Mouse (Mus musculus): ENCODE data around the gene Dirc2. TPM values are rescaled to one million over a fixed set of nuclear protein-coding genes. Genes with fewer than 3 reads are reported as not detected.

The Dirc2 gene
- polyA plus RNA-seq, 1 experiment from 2014 or later: 12.0 TPM

DNA sequence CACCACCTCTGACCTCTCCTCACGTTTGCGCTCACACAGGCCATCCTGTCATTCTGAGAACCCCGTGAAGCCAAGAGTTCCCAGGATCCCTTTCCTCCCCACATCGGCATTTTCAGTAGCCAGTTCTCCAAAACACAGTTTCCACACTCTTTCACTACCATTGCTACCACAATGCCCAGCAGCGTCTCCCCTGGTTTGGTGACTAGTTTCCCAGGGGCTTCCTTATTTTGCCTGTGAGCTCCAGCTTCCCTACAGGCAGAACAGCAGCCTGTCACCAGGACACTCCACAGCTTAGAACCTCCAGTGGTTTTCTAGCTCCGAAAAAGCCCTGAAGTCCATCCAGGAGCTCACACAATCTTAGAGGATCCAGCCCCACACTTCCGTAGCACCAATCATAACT, 19.8 kb downstream of the Dirc2 start:
- Histone ChIP-seq H3K4me2 (replicated peaks) (no peak overlapping the region), H3K36me3 (no peaks in the 10 kb centered on the region), H3K27me3 (replicated peaks) (no peaks in the 10 kb centered on the region), H3K4me1 (replicated peaks) (0 out of 2 replicates have a peak, but pooled peaks cover 3% of the 10 kb centered on the region), H3K4me3 (replicated peaks) (no peak overlapping the region), H3K9me3 (no peaks in the 10 kb centered on the region), H3K27ac (no peak overlapping the region), H3K9ac (no peak overlapping the region)
- ATAC-seq: no peak
- 79% methylated on average over 7 of the region's 7 CpGs for WGBS

- Histone ChIP-seq H3K4me1 (replicated peaks) (0 out of 2 replicates have a peak, but pooled peaks cover 3% of the 10 kb centered on the region), H3K27ac (no peak overlapping the region), H3K9me3 (no peaks in the 10 kb centered on the region), H3K9ac (no peak overlapping the region), H3K4me3 (replicated peaks) (no peak overlapping the region), H3K27me3 (replicated peaks) (no peaks in the 10 kb centered on the region), H3K36me3 (no peaks in the 10 kb centered on the region), H3K4me2 (replicated peaks) (no peak overlapping the region)
- ATAC-seq: peak; percentile 81
- 54% methylated on average over 7 of the region's 7 CpGs for WGBS
Measured at GRCm38 (mm10) chr16:35748237-35748603, 20.9 kb downstream of the Dirc2 start.

GRCm38 (mm10) chr16:35747417-35748236, 21.5 kb downstream of the Dirc2 start:
- 0 out of 2 replicates have a peak, but pooled peaks cover 3% of the 10 kb centered on the region for H3K4me1 ChIP-seq (replicated peaks)
- H3K9ac ChIP-seq: no peak overlapping the region
- H3K4me3 ChIP-seq (replicated peaks): no peak overlapping the region
- no peaks in the 10 kb centered on the region for H3K9me3 ChIP-seq
- H3K4me2 ChIP-seq (replicated peaks): no peak overlapping the region
- no peak overlapping the region for H3K27ac ChIP-seq
- ATAC-seq: no peak
- H3K27me3 ChIP-seq (replicated peaks): no peaks in the 10 kb centered on the region
- H3K36me3 ChIP-seq: no peaks in the 10 kb centered on the region
- 74% methylated on average over 9 of the region's 9 CpGs for WGBS

- Histone ChIP-seq H3K9me3 (no peaks in the 10 kb centered on the region), H3K27ac (no peak overlapping the region), H3K4me1 (replicated peaks) (peaks cover 8% of the 10 kb centered on the region), H3K4me3 (replicated peaks) (no peak overlapping the region), H3K4me2 (replicated peaks) (no peak overlapping the region), H3K27me3 (replicated peaks) (no peaks in the 10 kb centered on the region), H3K9ac (no peak overlapping the region), H3K36me3 (no peaks in the 10 kb centered on the region)
- 85% methylated on average over 12 of the region's 12 CpGs for WGBS
- ATAC-seq: no peak
Measured at GRCm38 (mm10) chr16:35742251-35742937, 26.8 kb downstream of the Dirc2 start.

DNA sequence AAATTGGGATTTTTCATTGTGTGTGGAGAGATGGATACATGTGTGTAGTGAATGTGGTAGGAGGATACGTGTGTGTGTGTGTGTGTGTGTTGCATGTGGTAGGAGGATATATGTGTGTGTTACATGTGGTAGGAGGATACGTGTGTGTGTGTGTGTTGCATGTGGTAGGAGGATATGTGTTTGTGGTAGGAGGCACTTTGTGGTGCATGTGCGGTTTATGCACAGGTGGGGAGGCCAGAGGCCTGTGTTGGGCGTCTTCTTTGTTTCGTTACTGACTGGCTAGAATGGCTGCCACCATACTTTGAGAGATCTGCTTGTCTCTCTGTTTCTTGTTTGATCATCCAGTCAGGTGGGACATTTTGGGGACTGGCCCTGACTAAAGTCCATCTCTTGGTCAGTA, 27.5 kb downstream of the Dirc2 start:
- no peak for ATAC-seq
- Histone ChIP-seq H3K9ac (no peak overlapping the region), H3K9me3 (no peaks in the 10 kb centered on the region), H3K4me2 (replicated peaks) (no peak overlapping the region), H3K4me1 (replicated peaks) (peaks cover 7% of the 10 kb centered on the region), H3K27ac (no peak overlapping the region), H3K4me3 (replicated peaks) (no peak overlapping the region), H3K36me3 (no peaks in the 10 kb centered on the region), H3K27me3 (replicated peaks) (no peaks in the 10 kb centered on the region)
- 97% methylated on average over 5 of the region's 5 CpGs for WGBS

DNA sequence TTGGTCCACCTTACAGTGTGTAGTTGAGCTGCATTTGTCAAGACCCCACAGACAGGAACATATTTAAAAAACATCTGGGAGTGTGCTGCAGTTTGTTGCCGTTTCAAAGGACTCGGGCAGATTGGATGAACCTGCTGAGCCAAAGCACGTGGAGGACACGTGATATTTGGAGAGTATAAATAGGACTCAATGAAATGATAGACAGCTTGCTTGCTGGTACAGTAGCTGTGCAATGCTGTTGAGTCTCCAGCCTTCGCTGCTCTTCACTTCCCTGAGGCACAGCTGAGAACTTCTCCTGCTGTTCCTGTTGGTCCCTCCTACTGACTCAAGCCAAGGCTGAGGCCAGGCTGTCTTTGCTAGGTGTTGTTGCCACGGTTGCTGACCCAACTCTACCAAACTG, 28.2 kb downstream of the Dirc2 start:
- 83% methylated on average over 6 of the region's 6 CpGs for WGBS
- Histone ChIP-seq H3K4me3 (replicated peaks) (no peak overlapping the region), H3K27me3 (replicated peaks) (no peaks in the 10 kb centered on the region), H3K9me3 (no peaks in the 10 kb centered on the region), H3K36me3 (no peaks in the 10 kb centered on the region), H3K9ac (no peak overlapping the region), H3K27ac (no peak overlapping the region), H3K4me1 (replicated peaks) (peaks cover 7% of the 10 kb centered on the region), H3K4me2 (replicated peaks) (no peak overlapping the region)
- no peak for ATAC-seq

GRCm38 (mm10) chr16:35740357-35740756, 28.8 kb downstream of the Dirc2 start:
- Histone ChIP-seq H3K27ac (no peak overlapping the region), H3K9me3 (no peaks in the 10 kb centered on the region), H3K36me3 (no peaks in the 10 kb centered on the region), H3K9ac (no peak overlapping the region), H3K27me3 (replicated peaks) (no peaks in the 10 kb centered on the region), H3K4me1 (replicated peaks) (peaks cover 7% of the 10 kb centered on the region), H3K4me3 (replicated peaks) (no peak overlapping the region), H3K4me2 (replicated peaks) (no peak overlapping the region)
- 79% methylated on average over 12 of the region's 12 CpGs for WGBS
- no peak for ATAC-seq

GRCm38 (mm10) chr16:35739548-35739947, 29.6 kb downstream of the Dirc2 start:
- ATAC-seq: no peak
- WGBS: 43% methylated on average over 1 of the region's 1 CpGs

DNA sequence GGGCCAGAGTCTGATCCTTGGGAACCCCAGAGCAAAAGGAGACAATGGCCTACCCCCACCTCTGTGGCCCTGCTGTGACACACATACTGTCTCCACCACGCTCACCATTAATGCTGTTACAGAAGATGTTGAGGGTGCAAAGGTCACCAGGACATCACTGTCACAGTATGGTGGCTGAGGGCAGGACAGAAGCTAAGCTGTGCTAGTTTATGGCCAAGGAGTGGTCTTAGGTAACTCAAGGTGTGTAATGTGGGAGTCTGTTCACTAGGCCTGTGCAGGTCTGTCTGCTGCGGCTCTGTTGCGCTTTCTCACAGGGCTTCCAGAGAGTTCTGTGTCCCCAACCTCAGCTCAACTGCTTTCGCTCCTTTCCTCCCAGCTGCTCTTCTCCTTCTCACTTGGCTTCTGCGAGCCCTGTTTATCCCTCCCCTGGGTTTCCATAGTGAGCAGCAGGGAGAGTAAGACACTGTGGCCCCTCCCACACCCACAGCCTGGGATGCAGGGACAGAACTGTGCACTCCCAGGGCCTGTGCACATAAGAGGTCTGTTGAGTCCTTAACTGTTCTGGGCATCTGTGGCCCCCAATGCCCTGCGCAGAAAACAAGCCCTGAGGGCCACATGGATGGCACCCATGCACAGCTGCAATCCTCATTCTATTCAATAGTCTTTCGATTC, 30.9 kb downstream of the Dirc2 start:
- no peak overlapping the region for H3K27ac ChIP-seq
- H3K4me2 ChIP-seq (replicated peaks): no peak overlapping the region
- H3K9me3 ChIP-seq: no peaks in the 10 kb centered on the region
- no peaks in the 10 kb centered on the region for H3K27me3 ChIP-seq (replicated peaks)
- no peak overlapping the region for H3K9ac ChIP-seq
- 74% methylated on average over 7 of the region's 7 CpGs for WGBS
- ATAC-seq: peak; percentile 50
- H3K4me1 ChIP-seq (replicated peaks): peaks cover 7% of the 10 kb centered on the region
- no peaks in the 10 kb centered on the region for H3K36me3 ChIP-seq
- no peak overlapping the region for H3K4me3 ChIP-seq (replicated peaks)

More at GRCm38 (mm10) chr16:35739548-35739947, 29.6 kb downstream of the Dirc2 start:
- Histone ChIP-seq H3K4me2 (replicated peaks) (no peak overlapping the region), H3K27me3 (replicated peaks) (no peaks in the 10 kb centered on the region), H3K4me3 (replicated peaks) (no peak overlapping the region), H3K9me3 (no peaks in the 10 kb centered on the region), H3K4me1 (replicated peaks) (peaks cover 7% of the 10 kb centered on the region), H3K9ac (no peak overlapping the region), H3K27ac (no peak overlapping the region), H3K36me3 (no peaks in the 10 kb centered on the region)

DNA sequence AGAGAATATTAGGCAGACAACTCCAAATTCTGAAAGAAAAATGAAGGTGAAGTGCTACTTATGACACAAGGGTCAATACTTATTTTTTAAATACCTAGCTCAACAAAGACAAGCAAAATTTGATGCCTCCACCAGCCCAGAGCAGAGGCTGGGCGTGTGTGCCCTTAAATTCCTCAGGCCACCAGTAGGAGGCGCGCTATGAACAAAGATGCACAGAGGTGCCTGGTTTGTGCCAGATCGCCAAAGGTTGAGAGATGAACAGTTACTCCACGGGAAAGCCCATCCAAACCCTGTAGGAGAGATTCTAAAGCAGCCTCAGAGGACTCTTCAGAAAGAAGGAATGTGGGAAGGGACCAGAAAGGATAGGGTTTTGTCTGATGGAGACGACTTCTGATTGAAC, 35.1 kb downstream of the Dirc2 start:
- Histone ChIP-seq H3K9ac (no peak overlapping the region), H3K4me2 (replicated peaks) (no peak overlapping the region), H3K4me3 (replicated peaks) (no peak overlapping the region), H3K4me1 (replicated peaks) (peaks cover 7% of the 10 kb centered on the region), H3K36me3 (no peaks in the 10 kb centered on the region), H3K27me3 (replicated peaks) (no peaks in the 10 kb centered on the region), H3K9me3 (no peaks in the 10 kb centered on the region), H3K27ac (no peak overlapping the region)
- ATAC-seq: peak; percentile 66; the same call in 1 of the 2 replicates
- WGBS: 16% methylated on average over 6 of the region's 6 CpGs

GRCm38 (mm10) chr16:35732096-35732495, 37.1 kb downstream of the Dirc2 start:
- H3K9me3 ChIP-seq: no peaks in the 10 kb centered on the region
- no peak overlapping the region for H3K4me2 ChIP-seq (replicated peaks)
- no peak overlapping the region for H3K4me3 ChIP-seq (replicated peaks)
- no peak overlapping the region for H3K9ac ChIP-seq
- no peaks in the 10 kb centered on the region for H3K4me1 ChIP-seq (replicated peaks)
- H3K36me3 ChIP-seq: no peaks in the 10 kb centered on the region
- no peak overlapping the region for H3K27ac ChIP-seq
- 92% methylated on average over 7 of the region's 7 CpGs for WGBS
- no peak for ATAC-seq
- no peaks in the 10 kb centered on the region for H3K27me3 ChIP-seq (replicated peaks)

- no peak overlapping the region for H3K9ac ChIP-seq
- no peak overlapping the region for H3K4me3 ChIP-seq (replicated peaks)
- H3K27ac ChIP-seq: no peak overlapping the region
- no peaks in the 10 kb centered on the region for H3K4me1 ChIP-seq (replicated peaks)
- no peak overlapping the region for H3K4me2 ChIP-seq (replicated peaks)
- H3K27me3 ChIP-seq (replicated peaks): no peaks in the 10 kb centered on the region
- no peaks in the 10 kb centered on the region for H3K36me3 ChIP-seq
- no peaks in the 10 kb centered on the region for H3K9me3 ChIP-seq
- WGBS: 66% methylated on average over 8 of the region's 8 CpGs
- ATAC-seq: no peak
Measured at GRCm38 (mm10) chr16:35729151-35729738, 39.9 kb downstream of the Dirc2 start.
